ENCODE assay signal across 9 mouse cellular contexts in genomic region chrX:73895719-73896118, GRCm38 (mm10). TPM values are rescaled to one million over a fixed set of nuclear protein-coding genes. Genes with fewer than 3 reads are reported as not detected.
DNase-seq lines count a peak whose midpoint lies in the region; TF ChIP-seq lines count a peak whose summit lies in the region.
"Had no signal": no experiment of that assay in that cellular context is flagged by ENCODE, and none has a peak within 500 bp of the region (broad histone marks: within the 10 kb centered on the region; RNA-seq: fewer than 3 reads in every experiment).

TSS of gene L1cam (minus strand) at chrX:73896105.

- intact Hi-C loops in gastrocnemius, postnatal 14 days (cut with DNase I; ENCODE audit: low total_unique reads), result loop anchor here (5.0 kb wide), 1 partner anchor 98 kb away; no protein-coding TSS in a partner anchor

- H3K36me3 ChIP-seq in MEL (ENCODE audit: control insufficient read depth in 1 of 2, insufficient read depth in 2 of 2, low read length in 2 of 2), result no peaks in the 10 kb centered on the region
- H3K36me3 ChIP-seq: stomach, embryonic 15.5 days had no signal

- peak; percentile 60 for DNase-seq in embryo, embryonic 10.5 days (ENCODE audit: low spot score)
- DNase-seq in embryo, embryonic 10 days (ENCODE audit: low spot score), result no peak
- DNase-seq in MEL (ENCODE audit: low read depth, low spot score), result peak; percentile 53
- DNase-seq in cerebellum, postnatal 10 days, result peak; percentile 74 to 77
- peak; percentile 31 for DNase-seq in gastrocnemius, postnatal 14 days
- peak in 1 of 2 experiments; percentile 50 for DNase-seq in layer of hippocampus, adult 2 months (ENCODE audit: low spot score in 2 of 2)
- peak; percentile 22 for DNase-seq in mesoderm, embryonic 11.5 days (ENCODE audit: low read depth, low spot score)
- DNase-seq in spleen, adult 18-20 months, result peak; percentile 21 to 58

- no peak within 1 kb of the TSS for H3K9ac ChIP-seq in MEL (ENCODE audit: control insufficient read depth, low read depth, low read length, poor library complexity, severe bottlenecking)
- H3K9ac ChIP-seq: stomach, embryonic 15.5 days had no signal

- H3K4me3 ChIP-seq in MEL (ENCODE audit: control insufficient read depth in 1 of 2, insufficient read depth in 1 of 2, low read depth in 2 of 2, low read length in 2 of 2), result no peak within 1 kb of the TSS
- H3K4me3 ChIP-seq in layer of hippocampus, adult 2 months, result no peak within 1 kb of the TSS
- H3K4me3 ChIP-seq: stomach, embryonic 15.5 days had no signal

- H3K9me3 ChIP-seq in MEL (replicated peaks; ENCODE audit: insufficient read depth, low read length), result no peaks in the 10 kb centered on the region
- H3K9me3 ChIP-seq: stomach, embryonic 15.5 days had no signal

- TF ChIP-seq RAD21 in MEL (IDR thresholded peaks at IDR 0.05; ENCODE audit: low read depth, low read length), result peak; percentile 58

- peak; percentile 41 to 67 (median 64); a peak in 5 of 6 replicates for TF ChIP-seq CTCF in MEL (IDR thresholded peaks at IDR 0.05 in 2 of 3, conservative IDR thresholded peaks at IDR 0.05 in 1 of 3; ENCODE audit: control insufficient read depth in 1 of 3, insufficient read depth in 1 of 3, low read depth in 2 of 3, low read length in 3 of 3, poor library complexity in 1 of 3, severe bottlenecking in 1 of 3)
- TF ChIP-seq CTCF in layer of hippocampus, adult 2 months (conservative IDR thresholded peaks at IDR 0.05), result peak; percentile 79

- no peaks in the 10 kb centered on the region for H3K27me3 ChIP-seq in MEL (ENCODE audit: control insufficient read depth in 1 of 2, insufficient read depth in 2 of 2, low read length in 2 of 2)
- H3K27me3 ChIP-seq: stomach, embryonic 15.5 days had no signal

- TF ChIP-seq POLR2A in MEL (IDR thresholded peaks at IDR 0.05; ENCODE audit: control insufficient read depth in 1 of 2, insufficient read depth in 1 of 2, low read depth in 1 of 2, low read length in 2 of 2, poor library complexity in 1 of 2), result no peak

- no peaks in the 10 kb centered on the region for H3K79me2 ChIP-seq in MEL (ENCODE audit: control insufficient read depth, insufficient read depth, low read length, poor library complexity)

- no peak for TF ChIP-seq EP300 in MEL (IDR thresholded peaks at IDR 0.05; ENCODE audit: low read depth in 1 of 2, low read length in 2 of 2)

- no peak within 1 kb of the TSS for H3K27ac ChIP-seq in MEL (ENCODE audit: control insufficient read depth, low read depth, low read length)
- no peak within 1 kb of the TSS for H3K27ac ChIP-seq in layer of hippocampus, adult 2 months
- H3K27ac ChIP-seq: stomach, embryonic 15.5 days had no signal

- no peaks in the 10 kb centered on the region for H3K4me1 ChIP-seq in MEL (ENCODE audit: control insufficient read depth in 1 of 2, insufficient read depth in 2 of 2, low read length in 2 of 2)
- H3K4me1 ChIP-seq: stomach, embryonic 15.5 days had no signal

TF ChIP-seq in MEL, 35 proteins besides CTCF, POLR2A, EP300 and RAD21:
- TF ChIP-seq JUND (IDR thresholded peaks at IDR 0.05; ENCODE audit: low read depth, low read length) (no peak), GATA1 (IDR thresholded peaks at IDR 0.05; ENCODE audit: low read depth, low read length) (no peak), MYC (IDR thresholded peaks at IDR 0.05; ENCODE audit: low read depth, low read length) (no peak), ZC3H11A (IDR thresholded peaks at IDR 0.05; ENCODE audit: low read depth, low read length) (peak; percentile 23; the same call in 1 of the 2 replicates), HCFC1 (IDR thresholded peaks at IDR 0.05; ENCODE audit: low read depth, low read length) (no peak), SMC3 (IDR thresholded peaks at IDR 0.05; ENCODE audit: low read depth, low read length) (peak; percentile 68), SIN3A (IDR thresholded peaks at IDR 0.05; ENCODE audit: low read length) (no peak)

RNA-seq across cellular contexts. Expression of gene L1cam, which starts in this region (rescaled TPM):
- 0.52 and 0.73 TPM in 2 replicates for total RNA-seq in MEL (2012; rRNA removed)
- polyA plus RNA-seq in MEL (2012; ENCODE audit: insufficient read depth in 1 of 2, insufficient read length in 2 of 2, low read depth in 1 of 2, low replicate concordance in 2 of 2, missing spikeins in 1 of 2), result under 1 TPM in 1 of 2 experiments, not detected in 1; 0.96 TPM
- total RNA-seq in gastrocnemius, postnatal 14 days (2021), result 1 to 10 TPM; 1.4 to 1.5 TPM
- total RNA-seq in layer of hippocampus, adult 2 months (2021), result 100 to 1,000 TPM; 118 to 139 TPM

Comparison
In these comparisons a context has a peak if more than half of its experiments do, and no peak if none do; other contexts are left out.
1. RNA of gene L1cam (total RNA-seq): 118 to 139 TPM in layer of hippocampus, adult 2 months; 1.4 to 1.5 TPM in gastrocnemius, postnatal 14 days and 0.52 to 0.73 TPM in MEL; every median in the first group is over 10 times any median in the second.
2. Peak in DNase-seq in MEL; RNA of the gene not detected or under 1 TPM.